Mouse (Mus musculus) embryonic facial prominence, embryonic 15.5 days (tissue): Measurements from ENCODE around the gene Cir1. TPM values are rescaled to one million over a fixed set of nuclear protein-coding genes. Genes with fewer than 3 reads are reported as not detected.

Source experiments
- ATAC-seq: fragments of 200-750 bp; cut with Nextera tagmentation; 2 replicates; pipeline ENCODE4 v1.8.0; 2017; ENCODE audit warnings: low read depth, moderate TSS enrichment; ENCODE audit not compliant: insufficient number of reproducible peaks, low FRiP score, low TSS enrichment
- H3K27ac ChIP-seq: fragments of 300-500 bp; sonication (generic); replicated peaks from 2 replicates; pipeline ENCODE4 v1.5.1; 2015; ENCODE audit warnings: mild to moderate bottlenecking, inconsistent platforms
- H3K27me3 ChIP-seq: fragments of 300-500 bp; sonication (generic); 2 replicates; pipeline ENCODE4 v1.6.1; 2015; ENCODE audit warnings: inconsistent platforms
- H3K36me3 ChIP-seq: fragments of 300-500 bp; sonication (generic); 2 replicates; pipeline ENCODE4 v1.6.1; 2015; ENCODE audit warnings: mild to moderate bottlenecking, inconsistent platforms
- H3K4me1 ChIP-seq: fragments of 300-500 bp; sonication (generic); 2 replicates; pipeline ENCODE4 v1.6.1; 2015; ENCODE audit warnings: inconsistent platforms
- H3K4me2 ChIP-seq: fragments of 300-500 bp; sonication (generic); replicated peaks from 2 replicates; pipeline ENCODE4 v1.6.1; 2015; ENCODE audit warnings: mild to moderate bottlenecking, inconsistent platforms
- H3K4me3 ChIP-seq: fragments of 300-500 bp; sonication (generic); replicated peaks from 2 replicates; pipeline ENCODE4 v1.5.1; 2015; ENCODE audit warnings: mild to moderate bottlenecking, inconsistent platforms
- H3K9ac ChIP-seq: fragments of 300-500 bp; sonication (generic); 2 replicates; pipeline ENCODE4 v1.6.1; 2015; ENCODE audit warnings: inconsistent platforms
- H3K9me3 ChIP-seq: fragments of 300-500 bp; sonication (generic); replicated peaks from 2 replicates; pipeline ENCODE4 v1.6.1; 2016; ENCODE audit warnings: inconsistent platforms
- WGBS: fragments of 180-500 bp; shearing (Covaris S2); methylation state at CpG from one replicate; pipeline ENCODE4 v1.1.7; 2015; 5-methylcytosine and 5-hydroxymethylcytosine counted together
- polyA plus RNA-seq: library from polyadenylated mRNA; unstranded; fragments of >200 nt; fragmentation: Nextera tagmentation; extraction: Ambion mirVana; gene quantifications from 2 replicates; pipeline ENCODE4 v1.2.1, GENCODE M21; 2015

The Cir1 gene
- polyA plus RNA-seq, 1 experiment from 2014 or later, result 26.6 TPM

DNA sequence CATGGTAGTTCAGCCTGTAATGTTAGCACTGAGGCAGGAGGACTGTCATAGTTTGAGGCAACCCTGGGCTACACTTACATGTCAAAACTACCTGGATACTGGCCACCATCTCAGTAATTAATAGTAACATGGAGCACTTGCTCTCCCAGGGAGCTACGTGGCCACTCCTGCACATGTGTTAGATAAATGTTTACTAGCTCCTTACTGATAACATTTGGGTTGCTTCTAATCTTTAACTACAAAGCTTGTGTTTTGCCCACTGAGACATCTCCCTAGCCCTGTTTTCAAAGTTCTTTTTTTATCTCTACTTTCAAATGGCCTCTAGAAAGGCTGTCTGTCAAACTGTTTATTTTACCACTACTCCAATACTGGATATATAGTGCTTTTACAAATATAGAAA lies 10.5 kb downstream of the Cir1 start:
- Histone ChIP-seq H3K27ac (no peak overlapping the region), H3K36me3 (peaks cover 53% of the 10 kb centered on the region), H3K27me3 (no peaks in the 10 kb centered on the region), H3K9me3 (no peaks in the 10 kb centered on the region), H3K4me2 (no peak overlapping the region), H3K9ac (no peak overlapping the region), H3K4me3 (no peak overlapping the region), H3K4me1 (no peaks in the 10 kb centered on the region)
- no peak for ATAC-seq
- WGBS, result 94% methylated on average over 1 of the region's 1 CpGs

GRCm38 (mm10) chr2:73298841-73299240 lies 13.7 kb downstream of the Cir1 start:
- Histone ChIP-seq H3K4me1 (no peaks in the 10 kb centered on the region), H3K27me3 (no peaks in the 10 kb centered on the region), H3K9me3 (no peaks in the 10 kb centered on the region), H3K4me3 (no peak overlapping the region), H3K9ac (no peak overlapping the region), H3K4me2 (no peak overlapping the region), H3K36me3 (peaks cover 45% of the 10 kb centered on the region), H3K27ac (no peak overlapping the region)
- WGBS, result 82% methylated on average over 3 of the region's 3 CpGs
- ATAC-seq, result no peak

- Histone ChIP-seq H3K36me3 (peaks cover 44% of the 10 kb centered on the region), H3K4me3 (no peak overlapping the region), H3K27ac (no peak overlapping the region), H3K27me3 (no peaks in the 10 kb centered on the region), H3K9me3 (no peaks in the 10 kb centered on the region), H3K9ac (no peak overlapping the region), H3K4me1 (no peaks in the 10 kb centered on the region), H3K4me2 (no peak overlapping the region)
- no peak for ATAC-seq
- WGBS, result 86% methylated on average over 7 of the region's 7 CpGs
Observed at GRCm38 (mm10) chr2:73298154-73298553, 14.3 kb downstream of the Cir1 start.

GRCm38 (mm10) chr2:73295023-73295422 lies 17.5 kb downstream of the Cir1 start:
- H3K9ac ChIP-seq, result no peak overlapping the region
- H3K27me3 ChIP-seq, result no peaks in the 10 kb centered on the region
- no peak overlapping the region for H3K4me3 ChIP-seq
- no peak overlapping the region for H3K4me2 ChIP-seq
- no peak for ATAC-seq
- peaks cover 43% of the 10 kb centered on the region for H3K36me3 ChIP-seq
- no peak overlapping the region for H3K27ac ChIP-seq
- 82% methylated on average over 7 of the region's 7 CpGs for WGBS
- H3K4me1 ChIP-seq, result no peaks in the 10 kb centered on the region
- no peaks in the 10 kb centered on the region for H3K9me3 ChIP-seq

- Histone ChIP-seq H3K36me3 (peaks cover 54% of the 10 kb centered on the region), H3K27ac (no peak overlapping the region), H3K4me1 (no peaks in the 10 kb centered on the region), H3K4me3 (no peak overlapping the region), H3K27me3 (no peaks in the 10 kb centered on the region), H3K4me2 (no peak overlapping the region), H3K9me3 (no peaks in the 10 kb centered on the region), H3K9ac (no peak overlapping the region)
- no peak for ATAC-seq
- 81% methylated on average over 4 of the region's 4 CpGs for WGBS
Observed at GRCm38 (mm10) chr2:73291130-73291529, 21.4 kb downstream of the Cir1 start.

DNA sequence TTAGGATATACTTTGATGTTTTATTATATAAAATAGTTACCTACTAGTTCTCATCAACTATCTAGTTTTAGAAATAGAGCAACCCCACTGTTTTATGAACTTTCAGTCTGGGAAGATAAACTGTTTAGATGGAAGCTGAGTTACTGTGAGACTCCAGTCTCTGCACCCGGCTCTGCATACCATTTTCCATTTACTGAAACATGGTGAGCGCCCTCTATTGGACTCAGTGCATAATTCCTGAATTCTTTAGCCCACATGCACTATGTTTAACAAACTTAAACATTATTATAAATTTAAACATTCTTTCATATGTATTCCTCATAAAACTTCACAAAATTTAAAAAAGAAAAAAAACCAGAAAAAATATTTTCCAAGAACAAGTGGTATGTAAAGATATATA lies 26.9 kb downstream of the Cir1 start:
- 5% methylated on average over 2 of the region's 2 CpGs for WGBS
- ATAC-seq, result no peak

GRCm38 (mm10) chr2:73281707-73282106 lies 30.8 kb downstream of the Cir1 start:
- no peak overlapping the region for H3K27ac ChIP-seq
- H3K9me3 ChIP-seq, result no peaks in the 10 kb centered on the region
- no peak overlapping the region for H3K4me3 ChIP-seq
- peaks cover 41% of the 10 kb centered on the region for H3K27me3 ChIP-seq
- H3K36me3 ChIP-seq, result peaks cover 5% of the 10 kb centered on the region; the same call in 1 of the 2 replicates
- H3K9ac ChIP-seq, result no peak overlapping the region
- H3K4me2 ChIP-seq, result no peak overlapping the region
- ATAC-seq, result no peak
- peaks cover 34% of the 10 kb centered on the region for H3K4me1 ChIP-seq
- WGBS, result 16% methylated on average over 7 of the region's 7 CpGs

More for the DNA sequence above, 26.9 kb downstream of the Cir1 start:
- H3K4me2 ChIP-seq, result no peak overlapping the region
- H3K9me3 ChIP-seq, result no peaks in the 10 kb centered on the region
- peaks cover 15% of the 10 kb centered on the region for H3K27me3 ChIP-seq
- H3K36me3 ChIP-seq, result peaks cover 25% of the 10 kb centered on the region
- no peak overlapping the region for H3K4me3 ChIP-seq
- peaks cover 7% of the 10 kb centered on the region for H3K4me1 ChIP-seq
- no peak overlapping the region for H3K27ac ChIP-seq
- no peak overlapping the region for H3K9ac ChIP-seq

DNA sequence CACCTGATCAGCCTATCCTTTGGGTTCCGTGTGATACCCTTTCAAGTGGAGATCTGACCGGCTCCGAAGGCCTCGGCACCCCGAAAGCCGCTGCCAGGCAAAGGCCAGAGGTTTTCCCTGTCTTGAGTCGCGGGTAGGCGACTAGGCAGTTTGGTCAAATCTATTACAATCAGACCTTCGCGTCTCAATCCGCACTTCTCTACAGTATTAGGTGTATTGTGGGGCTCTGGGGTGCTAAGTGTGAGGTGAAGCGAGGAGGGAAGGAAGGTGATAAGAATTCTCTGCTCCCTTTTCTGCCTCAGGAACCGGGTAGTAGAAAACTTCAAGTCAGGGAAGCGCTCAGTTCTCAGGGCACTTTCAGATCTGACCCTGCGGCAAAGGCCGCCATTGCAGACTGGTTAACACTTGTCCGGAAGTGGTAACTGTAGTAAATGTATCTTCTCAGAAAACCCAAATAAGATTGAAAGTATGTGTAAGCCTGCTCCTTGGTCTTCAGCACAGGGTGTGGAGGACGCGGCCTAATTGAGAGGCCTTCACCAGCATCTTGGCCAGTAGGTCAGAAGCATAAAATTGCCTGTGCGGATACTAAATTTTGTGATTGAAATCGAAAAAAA lies 31.3 kb downstream of the Cir1 start:
- H3K4me1 ChIP-seq, result peaks cover 34% of the 10 kb centered on the region
- no peaks in the 10 kb centered on the region; the same call in 1 of the 2 replicates for H3K36me3 ChIP-seq
- peak overlapping the region; percentile 34 for H3K4me2 ChIP-seq
- H3K27ac ChIP-seq, result no peak overlapping the region
- 30% methylated on average over 22 of the region's 22 CpGs for WGBS
- no peak overlapping the region for H3K9ac ChIP-seq
- ATAC-seq, result no peak
- H3K27me3 ChIP-seq, result peaks cover 45% of the 10 kb centered on the region
- peak overlapping the region; percentile 22; the same call in 1 of the 2 replicates for H3K4me3 ChIP-seq
- no peaks in the 10 kb centered on the region for H3K9me3 ChIP-seq

- Histone ChIP-seq H3K27me3 (peaks cover 49% of the 10 kb centered on the region), H3K9ac (no peak overlapping the region), H3K4me1 (peaks cover 34% of the 10 kb centered on the region), H3K27ac (no peak overlapping the region), H3K9me3 (no peaks in the 10 kb centered on the region), H3K36me3 (no peaks in the 10 kb centered on the region), H3K4me2 (peak overlapping the region; percentile 34), H3K4me3 (peak overlapping the region; percentile 22)
- 7% methylated on average over 33 of the region's 33 CpGs for WGBS
- no peak for ATAC-seq
Observed at GRCm38 (mm10) chr2:73280356-73281047, 32.0 kb downstream of the Cir1 start.

GRCm38 (mm10) chr2:73279271-73280038 lies 33.0 kb downstream of the Cir1 start:
- Histone ChIP-seq H3K9ac (no peak overlapping the region), H3K27me3 (peaks cover 49% of the 10 kb centered on the region), H3K27ac (0 out of 2 replicates have a peak overlapping the region, but pooled peaks have one; percentile 4), H3K4me2 (peak overlapping the region; percentile 40), H3K4me3 (peak overlapping the region; percentile 21), H3K9me3 (no peaks in the 10 kb centered on the region), H3K36me3 (no peaks in the 10 kb centered on the region), H3K4me1 (peaks cover 38% of the 10 kb centered on the region)
- 5% methylated on average over 29 of the region's 31 CpGs for WGBS
- ATAC-seq, result no peak

DNA sequence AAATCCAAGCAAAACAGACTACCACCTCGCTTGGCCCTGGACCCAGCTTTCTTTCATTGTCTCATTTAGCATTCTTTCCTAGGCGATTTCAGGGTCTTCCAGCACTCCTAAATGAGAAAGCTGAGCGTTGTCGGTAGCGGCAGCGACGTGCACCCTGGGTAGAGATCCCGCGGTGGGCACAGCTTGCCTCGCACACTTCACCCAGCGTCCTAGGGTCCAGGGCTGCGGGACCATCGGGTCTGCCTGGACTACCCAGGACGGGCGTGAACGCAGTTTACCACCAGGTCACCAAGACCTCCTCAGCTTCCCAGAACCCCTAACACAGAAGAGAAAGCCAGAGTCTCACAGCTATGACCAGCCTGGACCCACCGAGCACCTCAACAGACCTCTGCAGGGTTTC lies 33.6 kb downstream of the Cir1 start:
- no peak for ATAC-seq

More for the DNA sequence above, 33.6 kb downstream of the Cir1 start:
- H3K4me2 ChIP-seq, result peak overlapping the region; percentile 40
- peak overlapping the region; percentile 4; the same call in 1 of the 2 replicates for H3K27ac ChIP-seq
- peaks cover 43% of the 10 kb centered on the region for H3K4me1 ChIP-seq
- WGBS, result 2% methylated on average over 17 of the region's 17 CpGs
- H3K4me3 ChIP-seq, result peak overlapping the region; percentile 21
- no peaks in the 10 kb centered on the region for H3K36me3 ChIP-seq
- no peak overlapping the region for H3K9ac ChIP-seq
- H3K9me3 ChIP-seq, result no peaks in the 10 kb centered on the region
- peaks cover 53% of the 10 kb centered on the region for H3K27me3 ChIP-seq
